Mouse (Mus musculus) embryonic fibroblast, embryonic 13.5 days (primary cell): ENCODE data around the gene Tmtc2.

Experiments
- CTCF ChIP-seq: IDR thresholded peaks from 2 replicates; pipeline ENCODE4 v1.5.1; 2011; ENCODE audit warnings: mild to moderate bottlenecking, control low read depth, low read length, moderate library complexity, borderline replicate concordance; ENCODE audit not compliant: insufficient read depth
- POLR2A ChIP-seq: IDR thresholded peaks from 2 replicates; pipeline ENCODE4 v1.6.1; 2011; ENCODE audit warnings: low read depth, mild to moderate bottlenecking, control low read depth, low read length, moderate library complexity

GRCm38 (mm10) chr10:105501736-105502135, 72.5 kb downstream of the Tmtc2 start:
- no peak for TF ChIP-seq POLR2A
- no peak for TF ChIP-seq CTCF
